In the genomic region with DNA sequence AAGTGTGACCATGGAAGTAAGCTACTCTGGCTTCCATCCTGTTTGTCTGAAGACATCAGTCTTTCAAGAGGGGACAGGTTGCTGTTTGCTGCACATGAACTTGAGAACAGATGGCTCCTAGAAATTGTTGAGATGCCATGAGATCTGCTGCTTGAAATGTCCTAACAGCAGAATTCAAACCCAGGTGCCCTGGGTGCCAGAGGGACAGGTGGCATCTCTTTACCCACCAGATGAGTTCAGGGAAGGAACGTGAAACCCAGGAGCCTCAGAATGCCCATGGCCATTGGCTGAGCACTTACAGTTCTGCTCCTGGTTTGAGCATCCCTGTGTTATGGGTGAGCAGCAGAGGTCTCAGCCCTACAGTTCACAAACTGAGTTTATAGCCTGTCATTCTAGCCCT, we compare ENCODE assay signal across 15 mouse cellular contexts.
"Had no signal": no experiment of that assay in that cellular context is flagged by ENCODE, and none has a peak within 500 bp of the region (broad histone marks: within the 10 kb centered on the region; RNA-seq: fewer than 3 reads in every experiment).

No protein-coding gene starts in this region.

- H3K27ac ChIP-seq: kidney, postnatal 0 days; limb, embryonic 12.5 days; liver, embryonic 14.5 days; midbrain, embryonic 12.5 days; neural tube, embryonic 13.5 days; stomach, embryonic 15.5 days had no signal

- H3K4me1 ChIP-seq: limb, embryonic 12.5 days; midbrain, embryonic 12.5 days; neural tube, embryonic 13.5 days; stomach, embryonic 15.5 days had no signal

- H3K36me3 ChIP-seq: limb, embryonic 12.5 days; midbrain, embryonic 12.5 days; neural tube, embryonic 13.5 days; stomach, embryonic 15.5 days had no signal

- H3K27me3 ChIP-seq: limb, embryonic 12.5 days; midbrain, embryonic 12.5 days; neural tube, embryonic 13.5 days; stomach, embryonic 15.5 days had no signal

- DNase-seq: kidney, postnatal 36 days; layer of hippocampus, adult 9-11 months; layer of hippocampus, postnatal 36 days; liver; lung, adult 18-20 months; retina, postnatal 1 day; right cerebral cortex, postnatal 4 days; thymus, adult 2 months; thymus, postnatal 25 days had no signal

- H3K9me3 ChIP-seq: midbrain, embryonic 12.5 days; neural tube, embryonic 13.5 days; stomach, embryonic 15.5 days had no signal

- H3K4me3 ChIP-seq: limb, embryonic 12.5 days; midbrain, embryonic 12.5 days; neural tube, embryonic 13.5 days; stomach, embryonic 15.5 days had no signal
